Mouse (Mus musculus): ENCODE measurements around the gene Ankrd33b.

DNA sequence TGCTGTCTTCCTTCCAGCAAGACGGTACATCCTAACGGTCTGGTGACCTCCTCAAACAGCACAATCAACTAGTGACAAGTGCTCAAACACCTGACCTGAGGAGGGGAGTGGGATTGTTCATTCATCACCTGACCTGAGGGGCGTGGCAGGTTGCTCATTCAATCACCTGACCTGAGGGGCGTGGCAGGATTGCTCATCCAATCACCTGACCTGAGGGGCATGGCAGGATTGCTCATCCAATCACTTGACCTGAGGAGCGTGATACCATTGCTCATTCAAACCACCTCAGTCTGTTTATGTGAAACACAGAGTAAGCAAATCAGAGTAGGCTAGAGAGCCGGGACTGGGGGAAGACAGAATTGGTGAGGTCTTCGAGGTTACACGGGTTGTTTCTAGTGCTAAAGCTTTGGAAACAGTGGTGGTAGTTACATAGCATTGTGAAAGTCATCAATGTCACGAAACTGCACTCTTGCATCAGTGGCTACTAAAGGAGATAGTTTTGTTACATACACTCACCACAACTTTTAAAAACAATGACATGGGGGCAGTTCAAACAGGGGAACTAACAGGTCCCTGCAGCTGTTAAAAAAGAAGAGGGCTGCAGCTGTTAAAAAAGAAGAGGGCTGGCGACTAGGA lies 28.8 kb downstream of the Ankrd33b start:
- TF ChIP-seq CTCF (IDR thresholded peaks at IDR 0.05; ENCODE audit: low read depth, low read length) (no peak), POLR2A (IDR thresholded peaks at IDR 0.05; ENCODE audit: extremely low read depth, insufficient read depth, low read length) (no peak)
